Mouse (Mus musculus): ENCODE data around the gene Tmem199. TPM values are rescaled to one million over a fixed set of nuclear protein-coding genes. Genes with fewer than 3 reads are reported as not detected.

The Tmem199 gene
- total RNA-seq, 2 experiments from 2014 or later: 44.2 to 45.7 TPM

DNA sequence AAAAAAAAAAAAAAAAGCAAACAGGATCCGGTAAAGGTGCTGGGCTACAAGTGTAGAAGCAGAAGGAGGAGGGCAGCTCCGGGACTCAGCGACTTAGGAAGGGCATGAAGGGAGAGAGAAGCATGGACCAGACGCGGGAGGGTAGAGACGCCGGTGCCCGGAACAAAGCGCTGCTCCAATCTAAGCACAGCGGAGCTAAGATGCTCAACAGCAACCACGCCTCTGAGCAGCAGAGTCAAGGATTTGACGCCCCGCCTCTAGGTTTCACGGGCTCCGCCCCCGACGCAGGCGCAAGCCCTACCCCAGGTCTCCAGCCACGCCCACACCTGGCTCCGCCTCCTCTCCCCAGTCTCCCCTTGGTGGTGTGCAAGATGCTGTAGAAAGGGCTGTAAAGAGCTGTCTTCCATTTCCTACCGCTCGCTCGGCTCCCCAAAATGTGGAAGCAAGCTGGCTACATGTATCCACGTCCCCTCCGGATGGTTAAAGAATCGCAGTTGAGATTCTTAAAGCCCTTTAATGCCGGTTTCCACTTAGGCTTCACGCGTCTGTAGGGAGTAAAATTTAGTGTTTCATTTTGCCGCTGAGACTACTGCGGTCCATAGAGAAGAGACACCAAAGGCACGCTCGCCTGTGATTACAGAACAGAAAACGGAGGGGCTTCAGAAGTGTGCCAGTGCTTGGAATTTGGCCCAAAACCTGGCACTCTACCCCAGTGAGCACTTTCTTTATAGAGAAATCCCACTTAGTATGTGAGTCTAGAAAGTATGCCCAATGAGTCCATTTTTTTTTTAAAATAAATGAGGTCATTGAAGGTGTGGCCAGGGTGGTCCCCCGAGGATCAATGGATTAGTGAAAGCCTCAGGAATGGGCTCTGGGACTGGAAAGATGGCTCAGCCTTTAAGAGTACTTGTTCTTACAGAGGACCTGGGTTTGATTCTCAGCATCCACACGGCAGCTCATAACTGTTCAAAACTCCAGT, 14.1 kb downstream of the Tmem199 start, which contains the start of gene Sarm1:
Gene Sarm1, minus strand, starts transcription at position 211 of the 979 bp plus-strand sequence.
- TF ChIP-seq CTCF (conservative IDR thresholded peaks at IDR 0.05): peak; percentile 32
- peak; percentile 96 for DNase-seq (ENCODE audit: low spot score in 2 of 2)
- Histone ChIP-seq H3K27ac (peak within 1 kb of the TSS; percentile 83), H3K4me3 (peak within 1 kb of the TSS; percentile 87)

- no peak for DNase-seq (ENCODE audit: low spot score in 2 of 2)
- no peak for TF ChIP-seq CTCF (conservative IDR thresholded peaks at IDR 0.05)
- Histone ChIP-seq H3K4me3 (peak overlapping the region; percentile 87), H3K27ac (peak overlapping the region; percentile 83)
These were observed 14.9 kb downstream of the Tmem199 start for GRCm38 (mm10) chr11:78497071-78497541.

DNA sequence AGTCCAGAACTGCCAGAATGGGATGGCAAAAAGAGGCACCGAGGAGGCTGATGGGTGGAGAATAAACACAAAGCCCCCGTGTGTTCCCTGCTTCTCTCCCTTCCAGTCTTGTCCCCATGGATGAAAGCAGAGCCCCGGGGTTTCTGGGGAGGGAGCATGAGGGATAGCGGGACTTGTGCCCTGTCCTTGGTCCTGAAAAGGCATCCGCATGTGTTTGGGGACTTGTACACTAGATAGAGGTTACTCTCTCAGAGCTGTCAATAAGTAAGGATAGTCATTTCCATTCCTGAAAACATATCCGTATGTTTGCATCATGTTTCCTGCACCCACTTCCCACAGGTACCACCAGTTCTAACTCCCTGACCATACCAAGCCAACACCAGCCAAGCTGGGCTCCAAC, 16.1 kb downstream of the Tmem199 start:
- H3K27ac ChIP-seq: peak overlapping the region; percentile 6; the same call in 1 of the 2 replicates
- DNase-seq (ENCODE audit: low spot score in 2 of 2): no peak
- peak overlapping the region; percentile 87 for H3K4me3 ChIP-seq
- no peak for TF ChIP-seq CTCF (conservative IDR thresholded peaks at IDR 0.05)

- Histone ChIP-seq H3K27ac (peak overlapping the region; percentile 65), H3K4me3 (peak overlapping the region; percentile 50)
- peak; percentile 54 for TF ChIP-seq CTCF (conservative IDR thresholded peaks at IDR 0.05)
- peak; percentile 45 to 59 for DNase-seq (ENCODE audit: low spot score in 2 of 2)
These were observed 21.2 kb downstream of the Tmem199 start for GRCm38 (mm10) chr11:78490781-78491241.

DNA sequence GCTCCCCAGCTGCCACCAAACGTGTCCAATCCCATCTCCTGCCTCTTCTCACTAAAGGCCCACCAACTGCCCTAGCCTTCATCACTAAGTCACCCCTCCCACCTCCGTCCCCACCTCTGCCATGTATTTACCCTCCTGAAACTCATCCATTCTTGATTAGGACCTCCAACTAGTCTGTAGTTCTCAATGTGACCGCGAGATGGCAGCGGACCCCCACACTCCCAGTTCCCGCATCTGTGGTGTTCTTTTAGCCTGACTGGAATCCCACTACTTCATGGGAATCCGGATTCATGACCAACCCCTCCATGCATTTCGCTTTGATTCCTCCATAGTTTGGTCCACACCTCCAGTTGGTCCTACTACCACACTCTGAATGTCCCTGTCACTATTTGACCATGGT, 23.8 kb downstream of the Tmem199 start:
- H3K27ac ChIP-seq: no peak overlapping the region
- peak; percentile 52 to 87 for DNase-seq (ENCODE audit: low spot score in 2 of 2)
- TF ChIP-seq CTCF (conservative IDR thresholded peaks at IDR 0.05): peak; percentile 90
- H3K4me3 ChIP-seq: no peak overlapping the region

- no peak for TF ChIP-seq CTCF (conservative IDR thresholded peaks at IDR 0.05)
- Histone ChIP-seq H3K27ac (no peak overlapping the region), H3K4me3 (no peak overlapping the region)
- DNase-seq (ENCODE audit: low spot score in 2 of 2): no peak
These were observed 28.3 kb downstream of the Tmem199 start for GRCm38 (mm10) chr11:78483639-78484038.

DNA sequence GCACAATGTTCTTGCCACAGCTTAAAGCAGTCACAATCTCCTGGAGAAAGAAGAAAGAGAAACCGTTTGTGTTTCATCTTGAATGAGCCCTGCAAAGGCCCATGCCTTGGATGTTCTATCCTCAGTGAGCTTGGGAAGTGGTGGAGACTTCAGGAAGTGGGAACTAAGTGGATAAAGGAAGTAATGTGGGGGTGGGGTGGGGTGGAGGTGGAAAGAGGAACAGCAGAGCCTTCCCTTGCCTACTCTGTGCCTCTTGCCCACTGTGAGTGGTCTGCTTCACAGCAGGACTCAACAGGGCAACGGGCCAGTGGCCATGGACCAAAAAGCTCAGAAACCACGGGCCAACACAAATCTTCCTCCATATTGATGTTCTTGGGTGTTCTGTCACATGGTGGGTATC, 36.7 kb downstream of the Tmem199 start:
- no peak overlapping the region for H3K4me3 ChIP-seq
- DNase-seq (ENCODE audit: low spot score in 2 of 2): no peak
- no peak overlapping the region for H3K27ac ChIP-seq
- TF ChIP-seq CTCF (conservative IDR thresholded peaks at IDR 0.05): no peak

DNA sequence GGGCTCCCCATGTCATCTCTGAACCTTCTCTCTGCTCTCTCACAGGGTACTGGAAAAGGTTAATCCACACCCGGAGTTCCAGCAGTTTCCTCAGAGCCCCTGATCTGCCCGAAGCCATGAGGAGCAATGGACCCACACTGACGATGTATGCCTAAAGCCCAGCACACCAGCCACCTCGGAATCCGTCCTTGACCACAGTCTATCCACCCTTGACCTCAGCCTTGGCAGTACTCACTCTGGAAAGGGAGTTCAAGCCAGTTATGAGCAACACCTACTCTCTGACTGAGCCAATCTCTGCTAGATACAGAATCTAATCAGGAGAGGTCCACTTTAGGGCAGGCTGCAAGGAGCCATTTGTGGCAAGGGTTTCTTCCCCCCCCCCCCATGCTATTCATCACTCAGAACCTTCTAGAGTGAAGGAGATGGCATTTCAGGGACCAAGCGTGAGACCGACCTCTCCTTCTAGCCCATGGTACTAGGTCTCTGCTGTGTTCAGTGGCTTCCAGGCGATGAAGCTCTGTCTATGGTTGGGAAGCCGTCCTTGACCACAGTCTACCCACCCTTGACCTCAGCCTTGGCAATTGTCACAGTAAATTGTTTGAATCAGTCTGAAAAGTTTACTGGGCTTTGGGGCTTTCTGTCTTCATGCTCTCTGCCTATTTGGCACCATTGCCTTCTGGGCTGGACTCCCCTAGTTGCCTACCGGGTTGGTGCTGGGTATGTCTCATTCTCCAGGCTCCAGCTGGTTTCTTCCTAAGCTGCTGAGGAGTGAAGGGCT, 40.5 kb downstream of the Tmem199 start:
- DNase-seq (ENCODE audit: low spot score in 2 of 2): no peak
- no peak overlapping the region for H3K4me3 ChIP-seq
- no peak overlapping the region for H3K27ac ChIP-seq
- TF ChIP-seq CTCF (conservative IDR thresholded peaks at IDR 0.05): no peak

GRCm38 (mm10) chr11:78467932-78468331, 44.0 kb downstream of the Tmem199 start:
- Histone ChIP-seq H3K4me3 (no peak overlapping the region), H3K27ac (no peak overlapping the region)
- TF ChIP-seq CTCF (conservative IDR thresholded peaks at IDR 0.05): no peak
- no peak for DNase-seq (ENCODE audit: low spot score in 2 of 2)

DNA sequence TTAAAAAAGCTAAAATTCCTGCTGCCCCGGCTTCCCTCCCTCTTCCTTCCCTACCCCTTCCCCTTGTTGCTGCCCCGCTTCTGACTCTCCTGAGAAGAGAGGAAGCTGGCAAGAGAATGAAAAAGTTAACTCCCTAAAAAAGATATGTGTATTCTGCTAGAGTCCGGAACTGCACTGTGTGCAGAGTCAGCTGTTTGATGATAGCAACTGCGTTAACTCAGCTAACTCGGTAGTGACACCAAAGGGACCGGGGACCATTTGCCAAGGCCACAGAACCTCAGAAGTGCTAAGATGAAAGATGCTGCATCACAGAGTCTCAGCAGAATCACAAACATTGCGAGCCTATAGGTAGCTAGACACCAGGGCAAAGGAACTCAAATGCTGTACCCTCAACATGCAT, 44.5 kb downstream of the Tmem199 start:
- H3K27ac ChIP-seq: no peak overlapping the region
- H3K4me3 ChIP-seq: no peak overlapping the region
- TF ChIP-seq CTCF (conservative IDR thresholded peaks at IDR 0.05): no peak
- no peak for DNase-seq (ENCODE audit: low spot score in 2 of 2)

DNA sequence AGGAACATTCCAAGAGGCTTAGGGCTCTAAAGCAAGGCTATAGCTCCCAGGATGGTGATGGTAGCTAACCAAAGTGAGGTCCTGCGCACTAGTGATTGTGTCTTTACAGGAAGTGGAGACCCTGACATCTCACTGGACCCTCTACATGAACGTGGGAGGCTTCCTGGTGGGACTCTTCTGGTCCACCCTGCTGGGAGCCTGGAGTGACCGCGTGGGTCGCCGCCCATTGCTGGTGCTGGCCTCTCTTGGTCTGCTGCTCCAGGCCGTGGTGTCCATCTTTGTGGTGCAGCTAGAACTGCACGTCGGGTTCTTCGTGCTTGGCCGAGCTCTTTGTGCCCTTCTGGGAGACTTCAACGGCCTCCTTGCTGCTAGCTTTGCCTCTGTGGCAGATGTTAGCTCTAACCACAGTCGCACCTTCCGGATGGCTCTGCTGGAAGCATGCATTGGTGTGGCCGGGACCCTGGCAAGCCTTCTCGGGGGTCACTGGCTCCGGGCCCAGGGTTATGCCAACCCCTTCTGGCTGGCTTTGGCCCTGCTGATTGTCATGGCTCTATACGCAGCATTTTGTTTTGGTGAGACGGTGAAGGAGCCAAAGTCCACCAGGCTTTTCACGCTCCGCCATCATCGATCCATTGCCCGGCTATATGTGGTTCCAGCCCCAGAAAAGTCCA, 45.6 kb downstream of the Tmem199 start:
- peak overlapping the region; percentile 91; the same call in 1 of the 2 replicates for H3K27ac ChIP-seq
- no peak for TF ChIP-seq CTCF (conservative IDR thresholded peaks at IDR 0.05)
- peak overlapping the region; percentile 73 for H3K4me3 ChIP-seq
- no peak for DNase-seq (ENCODE audit: low spot score in 2 of 2)

DNA sequence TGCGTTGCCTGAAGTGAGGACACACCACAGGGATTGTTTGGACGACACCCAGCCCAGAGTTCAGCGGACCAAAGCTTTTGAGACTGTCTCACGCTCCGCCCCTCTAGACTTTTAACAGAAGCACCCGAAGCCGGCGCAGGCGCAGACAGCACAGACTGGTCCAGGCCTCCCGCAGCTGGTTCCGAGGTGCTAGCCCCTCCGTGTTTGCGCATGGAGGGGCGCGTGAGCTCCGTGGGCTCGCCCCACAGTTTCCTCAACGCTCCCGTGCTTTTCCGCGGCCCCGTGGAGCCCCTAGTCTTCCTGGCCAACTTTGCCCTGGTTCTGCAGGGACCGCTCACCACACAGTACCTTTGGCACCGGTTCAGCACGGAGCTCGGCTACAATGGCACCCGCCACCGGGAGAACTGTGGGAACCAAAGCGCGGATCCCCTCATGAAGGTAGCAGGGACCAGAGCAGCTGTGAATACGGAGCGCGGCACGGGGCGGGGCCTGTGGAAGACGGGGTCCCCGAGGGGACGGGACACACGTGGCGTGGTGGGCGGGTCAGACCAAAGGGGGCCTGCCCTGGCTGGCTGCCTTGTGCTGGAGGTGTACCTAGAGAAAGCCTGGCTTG, 46.3 kb downstream of the Tmem199 start, which contains the start of gene Slc46a1:
Gene Slc46a1, plus strand, starts transcription at position 130 of the 613 bp plus-strand sequence.
- no peak for TF ChIP-seq CTCF (conservative IDR thresholded peaks at IDR 0.05)
- peak within 1 kb of the TSS; percentile 73 for H3K4me3 ChIP-seq
- peak within 1 kb of the TSS; percentile 91 for H3K27ac ChIP-seq
- DNase-seq (ENCODE audit: low spot score in 2 of 2): peak; percentile 72 to 79

All from layer of hippocampus, adult 2 months (tissue).